Mouse (Mus musculus) liver, embryonic 12.5 days (tissue): ENCODE measurements around the gene Col4a3. TPM values are rescaled to one million over a fixed set of nuclear protein-coding genes. Genes with fewer than 3 reads are reported as not detected.

ENCODE experiments used
- ATAC-seq: fragments of 200-750 bp; cut with Nextera tagmentation; 2 replicates; pipeline ENCODE4 v1.8.0; 2017; ENCODE audit warnings: moderate number of reproducible peaks, mild to moderate bottlenecking, moderate library complexity
- H3K27ac ChIP-seq: fragments of 300-500 bp; sonication (generic); 2 replicates; pipeline ENCODE4 v1.5.1; 2016; ENCODE audit warnings: mild to moderate bottlenecking
- H3K27me3 ChIP-seq: fragments of 300-500 bp; sonication (generic); replicated peaks from 2 replicates; pipeline ENCODE4 v1.6.1; 2016; ENCODE audit warnings: mild to moderate bottlenecking, moderate library complexity
- H3K36me3 ChIP-seq: fragments of 300-500 bp; sonication (generic); 2 replicates; pipeline ENCODE4 v1.6.1; 2016; ENCODE audit warnings: mild to moderate bottlenecking, moderate library complexity
- H3K4me1 ChIP-seq: fragments of 300-500 bp; sonication (generic); 2 replicates; pipeline ENCODE4 v1.6.1; 2016
- H3K4me2 ChIP-seq: fragments of 300-500 bp; sonication (generic); 2 replicates; pipeline ENCODE4 v1.6.1; 2016; ENCODE audit warnings: mild to moderate bottlenecking, moderate library complexity
- H3K4me3 ChIP-seq: fragments of 300-500 bp; sonication (generic); 2 replicates; pipeline ENCODE4 v1.5.1; 2016; ENCODE audit warnings: mild to moderate bottlenecking, moderate library complexity
- H3K9ac ChIP-seq: fragments of 300-500 bp; sonication (generic); 2 replicates; pipeline ENCODE4 v1.6.1; 2016; ENCODE audit warnings: mild to moderate bottlenecking, moderate library complexity
- H3K9me3 ChIP-seq: fragments of 300-500 bp; sonication (generic); replicated peaks from 2 replicates; pipeline ENCODE4 v1.6.1; 2016; ENCODE audit warnings: mild to moderate bottlenecking, moderate library complexity
- WGBS: fragments of 180-500 bp; shearing (Covaris S2); methylation state at CpG from one replicate; pipeline ENCODE4 v1.1.7; 2016; ENCODE audit not compliant: insufficient replicate concordance; 5-methylcytosine and 5-hydroxymethylcytosine counted together
- polyA plus RNA-seq: library from polyadenylated mRNA; unstranded; fragments of >200 nt; fragmentation: Nextera tagmentation; extraction: Ambion mirVana; gene quantifications from 2 replicates; pipeline ENCODE4 v1.2.1, GENCODE M21; 2016

Col4a3 gene
- polyA plus RNA-seq, 1 experiment from 2014 or later: 0.15 TPM

- H3K27ac ChIP-seq: no peak overlapping the region
- 60% methylated on average over 2 of the region's 2 CpGs for WGBS
- no peak overlapping the region for H3K9ac ChIP-seq
- no peaks in the 10 kb centered on the region for H3K36me3 ChIP-seq
- peaks cover 22% of the 10 kb centered on the region for H3K4me1 ChIP-seq
- no peak for ATAC-seq
- H3K27me3 ChIP-seq: no peaks in the 10 kb centered on the region
- H3K4me3 ChIP-seq: no peak overlapping the region
- no peak overlapping the region for H3K4me2 ChIP-seq
- no peaks in the 10 kb centered on the region for H3K9me3 ChIP-seq
Observed at GRCm38 (mm10) chr1:82638428-82638827, 51.7 kb downstream of the Col4a3 start.

DNA sequence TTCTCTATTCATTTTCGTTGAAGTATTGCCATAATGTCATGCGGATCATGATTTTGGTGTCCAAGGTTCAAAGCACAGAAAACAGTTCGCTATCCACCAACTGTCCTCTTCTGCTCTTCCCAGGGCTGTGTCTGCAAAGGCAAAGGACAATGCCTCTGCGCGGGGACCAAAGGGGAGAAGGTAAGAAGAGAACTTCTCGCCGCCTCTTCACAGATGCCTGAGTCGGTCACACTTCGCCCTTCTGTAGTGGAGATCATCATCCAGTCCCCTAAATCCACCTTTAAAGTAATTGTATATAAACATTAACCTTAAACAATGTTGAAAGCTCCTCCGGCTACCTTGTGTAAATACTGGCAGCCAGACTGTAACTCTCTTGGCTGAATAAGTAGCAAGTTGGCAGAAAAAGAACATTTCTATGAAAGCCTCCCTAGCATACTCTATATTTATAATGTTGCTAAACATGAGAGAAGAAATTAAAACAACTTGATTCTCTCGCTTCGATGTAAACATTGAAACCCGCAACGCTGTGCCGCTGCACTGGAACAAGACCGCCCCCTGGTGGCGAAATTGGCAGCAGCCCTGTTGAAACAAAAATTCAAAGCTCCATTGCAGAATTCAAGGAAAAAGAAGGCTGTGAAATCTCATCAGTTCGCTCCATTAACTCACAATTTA is 54.7 kb downstream of the Col4a3 start:
- WGBS: 29% methylated on average over 18 of the region's 18 CpGs
- Histone ChIP-seq H3K9ac (peak overlapping the region; percentile 39), H3K4me2 (peak overlapping the region; percentile 64), H3K9me3 (no peaks in the 10 kb centered on the region), H3K4me1 (peaks cover 22% of the 10 kb centered on the region), H3K27me3 (no peaks in the 10 kb centered on the region; the same call in 1 of the 2 replicates), H3K36me3 (no peaks in the 10 kb centered on the region), H3K27ac (no peak overlapping the region), H3K4me3 (peak overlapping the region; percentile 46)
- ATAC-seq: no peak

DNA sequence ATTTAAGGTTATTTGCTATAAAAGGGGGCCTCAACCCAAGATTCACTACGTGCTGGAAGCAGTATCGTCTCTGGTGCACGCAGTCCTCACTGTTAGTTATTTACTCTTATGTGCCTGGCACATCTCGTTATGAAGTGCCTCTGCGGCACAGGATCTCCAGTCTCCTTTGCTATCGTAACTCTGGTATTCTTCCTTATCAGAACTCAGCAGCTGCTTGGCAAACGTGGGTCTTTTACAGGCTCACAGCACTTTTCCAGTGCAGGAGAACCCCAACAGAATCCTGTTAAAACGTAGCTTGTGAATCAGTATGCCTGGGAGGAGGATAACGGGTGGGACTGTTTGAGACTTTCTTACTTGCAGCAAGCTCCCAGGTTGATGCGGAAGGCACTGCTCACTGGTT is 61.3 kb downstream of the Col4a3 start:
- Histone ChIP-seq H3K27ac (peak overlapping the region; percentile 72), H3K4me2 (peak overlapping the region; percentile 59), H3K27me3 (no peaks in the 10 kb centered on the region; the same call in 1 of the 2 replicates), H3K4me3 (peak overlapping the region; percentile 30), H3K9ac (peak overlapping the region; percentile 40; the same call in 1 of the 2 replicates), H3K4me1 (peaks cover 19% of the 10 kb centered on the region), H3K36me3 (no peaks in the 10 kb centered on the region), H3K9me3 (no peaks in the 10 kb centered on the region)
- WGBS: 13% methylated on average over 10 of the region's 10 CpGs
- ATAC-seq: peak; percentile 97

GRCm38 (mm10) chr1:82650868-82651267 is 64.1 kb downstream of the Col4a3 start:
- Histone ChIP-seq H3K4me3 (no peak overlapping the region), H3K27ac (no peak overlapping the region), H3K27me3 (no peaks in the 10 kb centered on the region), H3K4me2 (no peak overlapping the region), H3K36me3 (no peaks in the 10 kb centered on the region), H3K4me1 (peaks cover 19% of the 10 kb centered on the region), H3K9me3 (no peaks in the 10 kb centered on the region), H3K9ac (no peak overlapping the region)
- 83% methylated on average over 4 of the region's 4 CpGs for WGBS
- ATAC-seq: no peak

DNA sequence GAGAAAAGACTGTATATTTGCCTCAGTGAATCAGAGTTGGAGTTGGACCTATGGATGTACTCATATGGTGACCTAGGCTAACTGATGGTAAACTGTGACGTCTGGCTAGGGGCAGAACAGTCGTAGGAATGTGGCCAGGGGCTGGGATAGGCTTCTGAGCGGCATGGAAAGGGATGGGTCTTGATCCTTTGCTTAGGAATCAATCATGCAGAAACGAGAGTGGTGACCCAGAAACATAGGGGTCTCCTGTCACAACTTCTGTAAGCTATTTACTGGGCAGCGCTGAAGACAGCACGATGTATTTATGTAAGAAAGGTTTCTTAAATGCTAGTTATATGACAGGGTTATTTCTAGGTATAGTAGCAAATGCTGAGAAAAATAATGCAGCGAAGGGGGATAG is 67.3 kb downstream of the Col4a3 start:
- Histone ChIP-seq H3K4me1 (0 out of 2 replicates have a peak, but pooled peaks cover 3% of the 10 kb centered on the region), H3K9me3 (no peaks in the 10 kb centered on the region), H3K4me3 (no peak overlapping the region), H3K9ac (no peak overlapping the region), H3K4me2 (no peak overlapping the region), H3K27ac (no peak overlapping the region), H3K36me3 (no peaks in the 10 kb centered on the region), H3K27me3 (no peaks in the 10 kb centered on the region)
- WGBS: 64% methylated on average over 7 of the region's 7 CpGs
- no peak for ATAC-seq

DNA sequence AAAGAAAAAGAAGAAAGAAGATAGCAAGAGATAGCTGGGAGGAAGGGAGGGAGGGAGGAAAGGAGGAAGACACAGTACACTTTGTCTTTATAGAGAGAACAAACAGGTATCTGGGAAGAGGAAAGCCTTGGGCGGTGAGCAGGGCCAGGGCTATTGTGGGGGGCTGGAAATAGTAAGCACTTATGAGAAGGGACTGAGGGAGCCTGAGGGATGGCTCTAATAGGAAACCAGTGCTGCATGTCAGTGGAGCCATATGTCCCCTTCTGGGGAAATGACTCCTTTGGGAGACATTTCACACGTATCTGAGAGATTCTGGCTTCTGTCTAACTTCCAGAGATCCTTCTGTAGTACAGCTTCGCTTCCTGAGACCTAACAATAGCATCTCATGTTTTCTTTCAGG is 69.7 kb downstream of the Col4a3 start:
- no peak overlapping the region for H3K9ac ChIP-seq
- WGBS: 47% methylated on average over 3 of the region's 3 CpGs
- no peaks in the 10 kb centered on the region for H3K36me3 ChIP-seq
- H3K4me3 ChIP-seq: no peak overlapping the region
- no peak for ATAC-seq
- no peaks in the 10 kb centered on the region for H3K9me3 ChIP-seq
- no peak overlapping the region for H3K4me2 ChIP-seq
- no peak overlapping the region for H3K27ac ChIP-seq
- H3K4me1 ChIP-seq: no peaks in the 10 kb centered on the region
- no peaks in the 10 kb centered on the region for H3K27me3 ChIP-seq

DNA sequence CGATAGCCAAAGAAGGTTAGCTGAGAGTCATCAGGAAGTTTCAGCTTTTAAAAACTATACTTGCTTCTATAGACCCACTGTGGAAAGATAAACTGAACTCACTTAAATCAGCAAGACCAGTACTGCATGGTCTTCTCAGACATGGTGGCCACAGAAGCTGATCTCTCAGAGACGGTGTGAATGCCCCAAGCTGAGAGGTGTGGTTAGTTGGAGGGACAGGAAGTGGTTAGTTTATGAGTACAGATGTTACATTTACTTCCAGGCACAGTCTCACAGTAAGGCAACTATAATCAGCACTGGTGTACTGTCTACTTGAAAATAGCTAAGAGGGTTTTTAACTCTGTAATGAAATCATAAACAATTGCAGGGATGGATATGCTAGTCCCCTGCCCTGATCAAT is 75.5 kb downstream of the Col4a3 start:
- no peak for ATAC-seq
- H3K9me3 ChIP-seq: no peaks in the 10 kb centered on the region
- 48% methylated on average over 2 of the region's 2 CpGs for WGBS

DNA sequence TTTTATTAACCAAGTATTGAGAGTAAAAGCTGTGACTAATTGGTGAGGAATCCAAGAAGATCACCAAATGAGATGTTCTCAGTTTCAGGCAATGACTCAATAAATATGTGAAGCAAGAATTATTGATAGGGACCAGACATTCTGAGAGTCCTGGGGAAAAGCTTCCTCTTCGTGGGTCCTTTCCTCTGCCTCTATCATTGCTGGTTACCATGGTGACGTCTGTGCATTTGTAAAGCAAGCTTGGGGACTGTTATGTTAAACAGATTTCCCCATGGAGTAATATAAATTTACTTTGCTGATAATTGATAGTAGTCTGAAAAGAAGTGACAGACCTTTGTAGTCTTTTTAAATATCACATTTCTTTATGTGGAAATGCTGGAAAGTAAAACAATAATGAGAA is 76.8 kb downstream of the Col4a3 start:
- no peak overlapping the region for H3K4me2 ChIP-seq
- no peaks in the 10 kb centered on the region for H3K27me3 ChIP-seq
- no peaks in the 10 kb centered on the region for H3K36me3 ChIP-seq
- H3K4me3 ChIP-seq: no peak overlapping the region
- H3K4me1 ChIP-seq: no peaks in the 10 kb centered on the region
- H3K9me3 ChIP-seq: no peaks in the 10 kb centered on the region
- H3K27ac ChIP-seq: no peak overlapping the region
- H3K9ac ChIP-seq: no peak overlapping the region
- ATAC-seq: no peak
- 26% methylated on average over 2 of the region's 2 CpGs for WGBS

More for the DNA sequence above, 75.5 kb downstream of the Col4a3 start:
- Histone ChIP-seq H3K27ac (no peak overlapping the region), H3K9ac (no peak overlapping the region), H3K4me3 (no peak overlapping the region), H3K4me2 (no peak overlapping the region), H3K4me1 (no peaks in the 10 kb centered on the region), H3K36me3 (no peaks in the 10 kb centered on the region), H3K27me3 (no peaks in the 10 kb centered on the region)

GRCm38 (mm10) chr1:82686328-82686727 is 99.6 kb downstream of the Col4a3 start:
- ATAC-seq: peak; percentile 73
- H3K9me3 ChIP-seq: no peaks in the 10 kb centered on the region
- no peak overlapping the region for H3K27ac ChIP-seq
- H3K4me3 ChIP-seq: no peak overlapping the region
- H3K4me2 ChIP-seq: no peak overlapping the region
- no peak overlapping the region for H3K9ac ChIP-seq
- H3K27me3 ChIP-seq: no peaks in the 10 kb centered on the region
- peaks cover 9% of the 10 kb centered on the region for H3K4me1 ChIP-seq
- WGBS: 32% methylated on average over 5 of the region's 5 CpGs
- no peaks in the 10 kb centered on the region for H3K36me3 ChIP-seq

DNA sequence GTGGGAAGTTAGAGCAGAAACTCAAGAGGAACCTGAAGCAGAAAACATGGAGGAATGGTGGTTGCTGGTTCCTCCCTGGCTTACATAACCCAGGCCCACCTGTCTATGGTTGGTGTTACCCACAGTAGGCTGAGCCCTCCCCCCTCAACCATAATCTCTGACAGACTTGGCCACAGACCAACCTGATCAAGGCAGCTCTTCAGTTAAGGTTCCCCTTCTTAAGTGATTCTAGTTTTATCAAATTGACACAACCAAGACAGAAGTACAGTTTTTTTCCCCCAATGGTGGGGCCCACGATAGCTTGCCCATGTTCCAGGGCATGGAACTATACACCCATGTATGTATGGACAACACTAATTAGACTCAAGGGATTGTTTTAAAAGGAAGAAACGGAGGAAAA is 100.1 kb downstream of the Col4a3 start:
- no peak overlapping the region for H3K4me2 ChIP-seq
- WGBS: 40% methylated on average over 2 of the region's 2 CpGs
- no peak overlapping the region for H3K9ac ChIP-seq
- no peaks in the 10 kb centered on the region for H3K9me3 ChIP-seq
- H3K27me3 ChIP-seq: no peaks in the 10 kb centered on the region
- H3K27ac ChIP-seq: no peak overlapping the region
- ATAC-seq: peak; percentile 80
- H3K4me3 ChIP-seq: no peak overlapping the region
- H3K36me3 ChIP-seq: no peaks in the 10 kb centered on the region
- H3K4me1 ChIP-seq: peaks cover 9% of the 10 kb centered on the region

GRCm38 (mm10) chr1:82687931-82688330 is 101.2 kb downstream of the Col4a3 start:
- H3K27ac ChIP-seq: no peak overlapping the region
- H3K9ac ChIP-seq: no peak overlapping the region
- 71% methylated on average over 6 of the region's 6 CpGs for WGBS
- no peak for ATAC-seq
- H3K4me2 ChIP-seq: no peak overlapping the region
- no peaks in the 10 kb centered on the region for H3K9me3 ChIP-seq
- no peaks in the 10 kb centered on the region for H3K36me3 ChIP-seq
- H3K27me3 ChIP-seq: no peaks in the 10 kb centered on the region
- no peak overlapping the region for H3K4me3 ChIP-seq
- H3K4me1 ChIP-seq: peaks cover 9% of the 10 kb centered on the region

- Histone ChIP-seq H3K4me3 (no peak overlapping the region), H3K4me2 (no peak overlapping the region), H3K9me3 (no peaks in the 10 kb centered on the region), H3K27ac (no peak overlapping the region), H3K27me3 (0 out of 2 replicates have a peak, but pooled peaks cover 5% of the 10 kb centered on the region), H3K9ac (no peak overlapping the region), H3K36me3 (no peaks in the 10 kb centered on the region), H3K4me1 (no peaks in the 10 kb centered on the region)
- 41% methylated on average over 3 of the region's 3 CpGs for WGBS
- no peak for ATAC-seq
Observed at GRCm38 (mm10) chr1:82695915-82696314, 109.2 kb downstream of the Col4a3 start.
